Mouse (Mus musculus) spleen, adult 18-20 months (tissue): ENCODE measurements around the gene Irs4.

Experiments
- DNase-seq, 2 experiments: peaks; one replicate each; pipeline ENCODE4 v3.0.0; 2022; ENCODE audit warnings: mixed read lengths in 2 of 2

Irs4 gene

DNA sequence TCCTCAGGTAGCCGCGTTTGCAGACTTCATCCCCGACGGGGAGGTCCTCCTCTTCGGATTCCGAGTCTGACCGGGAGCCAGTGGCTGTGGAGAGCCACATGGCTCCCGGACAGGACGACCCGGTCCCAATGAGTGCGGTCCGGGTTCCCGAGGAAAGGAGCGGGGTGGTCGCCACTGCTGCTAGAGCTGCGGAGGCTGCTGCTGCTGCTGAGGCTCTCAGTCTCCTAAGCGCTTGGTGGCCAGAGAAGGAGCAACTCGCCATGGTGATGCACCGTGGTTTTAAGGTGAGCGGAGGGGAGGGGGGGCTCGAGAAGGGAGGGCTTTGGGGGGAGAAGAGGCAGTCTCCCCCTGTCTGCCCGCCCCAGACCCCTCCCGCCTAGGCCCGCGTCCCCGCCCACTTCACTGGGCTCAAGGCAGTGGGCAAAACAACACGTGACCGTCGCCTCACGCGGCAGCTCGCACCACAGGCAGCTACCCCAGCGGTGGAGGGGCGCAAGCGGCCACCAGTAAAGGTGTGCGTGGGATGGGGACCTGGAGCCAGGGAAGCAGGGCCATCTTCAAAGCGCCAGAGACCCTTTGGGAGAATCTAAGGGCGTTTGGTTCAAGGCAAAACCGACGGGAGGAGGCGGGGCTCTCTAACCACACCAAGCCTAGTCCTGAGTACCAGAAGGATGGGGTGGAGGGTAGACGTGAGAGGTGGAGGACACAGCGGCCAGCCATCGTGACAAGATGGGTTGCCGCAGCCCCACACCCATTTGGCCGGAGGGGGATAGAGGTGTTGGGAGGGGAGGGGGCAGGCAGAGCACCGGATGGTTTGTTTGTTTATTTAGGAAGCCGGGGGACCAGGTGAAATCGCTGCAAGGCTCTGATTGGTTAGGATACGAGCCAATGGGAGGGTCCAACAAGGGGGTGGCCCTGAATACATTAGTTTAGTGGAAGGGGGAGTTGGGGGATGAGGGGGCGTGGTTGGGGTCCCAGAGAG lies at the start of gene Irs4:
TSS of gene Irs4 (minus strand) at position 327 of the 982 bp plus-strand sequence.
- DNase-seq, result no peak

DNA sequence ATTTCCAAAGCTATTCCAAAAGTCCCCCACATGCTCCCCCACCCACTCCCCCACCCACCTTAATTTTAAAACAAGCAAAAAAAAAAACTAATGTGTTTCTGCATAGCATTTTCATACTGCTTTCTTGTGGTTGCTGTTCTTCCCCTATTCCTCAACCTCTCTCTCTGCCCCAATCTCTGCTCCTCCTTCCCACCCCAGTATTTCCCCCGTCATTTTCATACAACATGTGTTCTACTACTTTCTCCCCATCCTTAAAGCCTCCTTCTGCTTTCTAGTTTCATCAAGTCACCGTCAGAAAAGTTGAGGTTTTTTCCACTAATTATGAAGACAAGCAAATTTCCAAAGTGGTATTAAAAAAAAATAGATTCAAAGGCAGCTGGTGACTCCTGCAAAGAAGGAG lies 25.3 kb upstream of the Irs4 start:
- DNase-seq, result no peak

DNA sequence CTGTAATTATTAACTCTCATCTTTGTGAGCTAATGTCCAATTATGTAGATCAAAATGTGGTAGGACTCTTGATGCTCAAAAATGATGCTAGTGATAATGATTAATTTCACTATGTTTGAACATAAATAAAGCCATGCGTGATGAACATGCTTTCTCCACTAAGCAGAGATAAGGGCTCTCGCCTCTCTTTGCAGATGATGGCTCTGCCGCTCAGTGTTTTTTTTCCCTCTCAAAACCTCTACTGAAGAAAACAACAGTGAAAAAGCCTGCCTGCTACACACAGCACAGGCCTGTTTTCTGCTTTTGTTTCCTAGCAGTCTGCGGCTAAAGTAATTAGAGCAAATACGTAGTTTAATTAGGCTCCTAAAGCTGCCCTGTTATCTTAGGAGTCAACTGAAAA lies 4.5 kb upstream of the Irs4 start:
- no peak for DNase-seq

DNA sequence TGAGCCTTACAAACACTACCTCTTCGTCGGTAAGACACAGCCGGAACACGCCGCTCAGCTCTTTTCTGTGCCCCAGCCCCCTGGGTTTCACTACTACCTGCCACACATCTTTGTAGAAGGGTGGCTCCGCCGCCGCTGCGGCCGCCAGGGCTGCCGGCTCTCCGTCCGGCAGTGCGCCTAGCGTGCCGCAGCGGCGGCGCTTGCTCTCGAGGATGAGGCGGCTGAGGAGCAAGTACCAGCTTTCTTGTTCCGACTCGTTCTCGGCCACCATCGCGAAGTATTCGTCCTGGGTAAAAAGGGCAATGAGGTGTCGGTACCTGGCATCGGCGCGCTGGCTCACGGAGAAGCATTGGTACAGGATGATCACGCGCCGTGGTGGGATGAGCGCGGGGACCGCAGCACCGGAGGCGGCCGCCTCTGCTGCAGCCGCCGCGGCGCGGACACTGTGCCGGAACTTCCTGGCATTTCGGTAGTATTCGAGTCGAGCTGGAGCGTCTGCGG lies 622 bp downstream of the Irs4 start:
- no peak for DNase-seq

DNA sequence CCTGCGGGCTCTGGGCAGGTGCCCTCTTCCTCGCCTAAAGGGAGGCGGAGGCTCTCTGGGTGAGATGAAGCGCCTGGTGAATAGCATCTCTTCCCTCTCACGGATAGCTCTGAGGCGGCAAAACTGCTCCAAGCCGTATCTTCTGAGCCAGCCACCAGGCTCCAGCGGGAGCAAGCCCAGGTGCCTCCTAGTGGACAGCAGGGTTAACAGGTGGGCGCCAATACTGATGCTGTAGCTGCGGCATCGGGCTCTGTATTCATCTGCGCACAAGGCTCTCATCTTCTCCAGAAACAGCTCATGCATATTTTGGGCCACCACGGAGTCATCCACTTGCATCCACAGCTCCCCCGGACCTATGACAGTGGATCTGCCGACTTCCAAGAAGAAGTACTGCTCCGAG lies 1.1 kb downstream of the Irs4 start:
- no peak for DNase-seq

DNA sequence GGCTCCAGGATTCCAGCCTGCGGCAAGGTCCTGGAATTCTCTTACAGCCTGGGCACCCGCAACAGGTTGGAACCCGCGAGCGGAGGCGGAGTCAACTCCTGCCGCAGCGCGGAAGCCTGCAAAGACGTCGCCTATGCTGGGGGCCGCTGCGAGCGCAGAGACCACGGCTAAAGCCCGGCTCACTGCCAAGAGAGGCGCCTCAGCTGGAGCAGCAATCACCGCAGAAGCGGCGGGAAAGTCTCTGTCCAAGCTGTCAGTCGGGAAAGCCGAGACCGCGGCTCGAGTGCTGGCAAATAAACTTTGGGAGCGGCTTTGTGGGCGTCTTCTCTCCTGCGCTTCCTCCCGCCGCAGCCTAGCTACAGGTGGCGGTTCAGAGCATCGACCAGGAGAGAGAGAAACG lies 3.3 kb downstream of the Irs4 start:
- no peak for DNase-seq
